Mouse (Mus musculus): ENCODE measurements around the gene Atf7ip.

DNA sequence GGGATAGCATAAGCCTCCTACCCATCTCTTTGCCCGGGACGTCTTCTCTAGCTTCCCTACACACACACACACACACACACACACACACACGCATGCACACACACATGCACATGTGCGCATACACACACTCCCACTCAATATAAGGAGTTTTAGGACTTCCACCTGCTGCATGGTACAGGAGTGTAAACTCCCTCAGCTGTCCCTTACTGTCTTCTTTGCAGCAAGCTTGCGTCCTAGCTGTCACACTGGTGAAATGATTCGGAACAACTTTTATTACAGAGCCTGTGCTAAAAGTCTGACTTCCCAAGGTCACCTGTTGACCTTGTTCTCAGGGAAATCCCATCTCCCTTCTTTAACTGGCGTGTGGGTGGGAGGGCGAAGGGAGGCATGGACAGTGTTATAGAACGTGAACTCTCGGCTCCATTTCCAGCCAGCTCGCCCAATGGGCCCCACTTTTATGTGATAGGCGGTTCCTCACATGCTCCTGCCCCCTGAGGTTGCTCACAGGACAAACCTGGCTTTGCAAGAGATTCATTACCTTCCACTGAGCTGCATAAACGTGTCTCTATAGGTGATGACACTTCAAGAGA, 126.1 kb downstream of the Atf7ip start:
- TF ChIP-seq CTCF (IDR thresholded peaks at IDR 0.05; ENCODE audit: low read depth, low read length) (no peak), POLR2A (IDR thresholded peaks at IDR 0.05; ENCODE audit: borderline replicate concordance, low read depth, low read length) (no peak)

Data from bone marrow macrophage, adult 2 months (primary cell).